Mouse (Mus musculus): Measurements from ENCODE around the gene Mrpl57.

DNA sequence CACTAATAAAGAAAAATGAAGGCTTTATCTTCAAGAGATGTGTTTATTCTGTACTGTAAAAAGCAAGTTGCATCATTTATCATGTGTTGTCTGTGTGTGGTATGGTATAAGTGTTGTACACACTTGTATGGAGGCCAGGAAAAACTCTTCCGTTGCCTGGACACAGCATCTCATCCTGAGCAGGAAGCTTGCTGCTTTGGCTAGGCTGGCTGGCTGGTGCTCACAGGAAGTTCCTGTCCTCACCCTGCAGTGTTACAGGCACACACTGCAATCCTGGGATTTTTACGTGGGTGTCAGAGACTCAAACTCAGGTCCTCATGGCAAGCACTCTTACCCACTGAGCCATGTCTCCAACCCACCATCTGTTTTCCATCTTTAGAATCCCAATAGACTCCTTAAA lies 37.1 kb downstream of the Mrpl57 start:
- no peak for TF ChIP-seq CTCF (IDR thresholded peaks at IDR 0.05; ENCODE audit: low read depth, low read length)
- TF ChIP-seq POLR2A (IDR thresholded peaks at IDR 0.05; ENCODE audit: extremely low read depth, insufficient read depth, low read length): no peak
